Mouse (Mus musculus): ENCODE measurements around the gene Hint2.

The Hint2 gene

DNA sequence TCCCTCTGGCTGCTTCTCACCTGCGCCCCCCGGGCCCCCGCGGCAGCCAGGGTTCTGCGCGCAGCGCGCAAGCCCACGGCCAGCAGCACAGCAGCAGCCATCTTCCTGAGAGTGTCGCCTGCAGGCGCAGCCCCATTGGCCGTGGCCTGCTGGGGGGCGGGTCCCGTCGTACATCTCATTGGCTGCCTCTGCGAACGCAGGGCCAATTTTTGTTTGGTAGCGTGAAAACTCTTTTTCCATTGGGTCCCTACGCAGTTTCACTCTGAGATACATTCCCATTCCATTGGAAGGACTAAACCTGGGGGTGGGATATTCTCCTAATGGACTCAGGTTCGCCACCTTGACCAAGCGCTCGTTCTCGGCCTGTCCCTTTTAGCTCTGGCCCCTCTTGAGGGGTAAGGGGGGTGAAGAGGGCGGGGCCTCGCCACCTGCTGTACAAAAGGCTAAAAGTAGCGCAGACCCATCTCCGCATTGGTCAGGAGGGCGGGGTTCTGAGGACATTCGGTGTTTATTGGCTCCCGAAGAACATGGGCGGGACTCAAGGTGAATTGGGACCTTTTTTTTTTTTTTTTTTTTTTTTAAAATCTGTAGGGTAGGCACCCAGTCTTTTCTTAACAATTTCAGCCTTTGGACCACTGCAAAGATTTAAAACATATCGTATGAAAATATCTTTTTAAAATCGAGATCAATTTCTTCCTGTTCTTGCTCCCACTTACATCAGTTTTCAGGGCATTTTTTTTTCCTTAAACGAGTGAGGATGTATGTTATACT, at the start of gene Hint2:
Hint2 (minus strand) TSS at position 128 of the 771 bp plus-strand sequence.
- DNase-seq (ENCODE audit: low read depth, low spot score): peak; percentile 96

DNA sequence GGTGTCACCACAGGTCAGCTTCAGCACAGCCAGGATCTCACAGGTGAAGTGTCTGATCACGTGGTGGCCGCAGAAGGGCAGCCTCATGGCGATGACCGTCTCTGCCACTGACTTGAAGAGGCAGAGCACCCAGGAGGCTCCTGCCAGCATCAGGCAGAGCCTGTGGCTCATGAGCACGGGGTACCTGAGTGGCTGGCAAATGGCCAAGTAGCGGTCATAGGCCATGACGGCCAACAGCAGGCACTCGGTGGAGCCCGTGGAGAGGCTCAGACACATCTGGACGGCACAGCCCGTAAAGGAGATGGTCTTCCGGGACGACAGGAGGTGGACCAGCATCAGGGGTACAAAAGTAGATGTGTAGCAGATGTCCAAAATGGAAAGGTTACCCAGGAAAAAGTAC, 49.7 kb upstream of the Hint2 start:
- no peak for DNase-seq (ENCODE audit: low read depth, low spot score)

DNA sequence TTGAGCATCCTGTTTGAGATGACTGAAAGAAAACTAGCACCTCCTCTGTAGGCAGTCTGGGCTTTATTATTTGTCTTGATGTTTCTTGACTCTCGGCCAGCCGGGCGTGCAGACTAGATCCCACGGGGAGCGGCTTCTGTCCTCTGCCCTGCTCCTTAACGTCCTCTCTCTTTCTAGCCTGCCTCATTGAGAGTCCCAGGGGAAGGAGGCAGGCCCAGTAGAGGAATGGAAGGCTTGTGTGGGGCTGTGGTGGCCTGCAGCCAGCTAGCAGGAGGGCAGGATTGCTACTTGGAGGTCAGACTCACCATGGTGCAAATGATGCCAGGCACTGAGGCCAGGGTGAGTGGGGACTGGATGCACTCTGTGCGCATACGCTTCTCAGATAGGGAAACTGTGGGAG, 47.6 kb upstream of the Hint2 start:
- no peak for DNase-seq (ENCODE audit: low read depth, low spot score)

DNA sequence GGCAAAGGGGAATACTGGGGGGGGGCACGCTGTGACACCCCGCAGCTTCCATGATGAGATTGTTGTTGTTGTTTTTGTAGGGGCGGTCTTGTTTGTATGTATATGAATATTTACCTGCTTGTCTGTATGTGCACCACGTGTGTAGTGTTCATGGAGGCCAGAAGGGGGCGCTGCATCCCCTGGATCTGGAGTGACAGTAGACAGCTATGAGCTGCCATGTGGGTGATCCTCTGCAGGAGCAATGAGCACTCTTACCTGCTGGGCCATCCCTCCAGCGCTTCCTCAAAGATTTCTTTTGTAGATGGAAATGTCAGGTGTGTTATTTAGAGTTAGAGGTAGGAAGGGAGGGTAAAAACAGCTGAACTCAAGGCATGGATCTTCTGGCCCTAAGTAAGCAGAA, 47.2 kb upstream of the Hint2 start:
- peak; percentile 21 for DNase-seq (ENCODE audit: low read depth, low spot score)

DNA sequence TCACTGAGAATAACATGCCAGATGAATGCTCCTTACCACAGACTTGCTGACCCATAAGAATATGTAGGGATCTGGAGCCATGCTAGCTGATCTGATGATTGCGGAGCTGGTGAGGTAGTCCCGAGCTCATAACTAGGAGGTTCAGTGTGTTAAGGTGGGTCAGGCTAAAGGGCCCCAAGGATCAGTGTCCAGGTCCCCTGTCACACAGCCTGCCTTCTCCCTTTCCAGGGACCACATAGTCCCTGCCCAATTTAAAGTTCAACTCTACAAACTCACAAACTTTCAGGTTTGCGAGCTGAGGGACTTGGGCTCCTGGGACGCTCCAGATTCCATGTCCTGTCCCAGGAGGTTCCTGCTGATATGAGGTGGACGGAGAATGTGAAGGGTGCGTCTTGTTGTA, 44.4 kb upstream of the Hint2 start, which contains the start of gene Olfr70:
Olfr70 (minus strand) TSS at position 101 of the 400 bp plus-strand sequence.
- DNase-seq (ENCODE audit: low read depth, low spot score): no peak

DNA sequence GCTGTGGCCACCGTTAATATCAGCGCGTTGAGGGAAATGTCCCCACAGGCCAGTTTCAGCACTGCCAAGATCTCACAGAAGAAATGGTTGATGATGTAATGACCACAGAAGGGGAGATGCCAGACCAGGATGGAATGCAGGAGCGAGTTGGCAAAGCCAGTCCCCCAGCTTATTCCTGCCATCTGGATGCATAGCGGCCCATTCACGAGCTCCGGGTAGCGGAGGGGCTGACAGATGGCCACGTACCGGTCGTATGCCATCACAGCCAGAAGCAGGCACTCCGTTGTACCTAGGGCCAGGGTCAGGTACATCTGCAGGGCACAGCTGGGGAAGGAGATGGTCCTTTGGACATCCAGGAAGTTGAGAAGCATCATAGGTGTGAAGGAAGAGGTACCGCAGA, 40.3 kb upstream of the Hint2 start:
- DNase-seq (ENCODE audit: low read depth, low spot score): no peak

DNA sequence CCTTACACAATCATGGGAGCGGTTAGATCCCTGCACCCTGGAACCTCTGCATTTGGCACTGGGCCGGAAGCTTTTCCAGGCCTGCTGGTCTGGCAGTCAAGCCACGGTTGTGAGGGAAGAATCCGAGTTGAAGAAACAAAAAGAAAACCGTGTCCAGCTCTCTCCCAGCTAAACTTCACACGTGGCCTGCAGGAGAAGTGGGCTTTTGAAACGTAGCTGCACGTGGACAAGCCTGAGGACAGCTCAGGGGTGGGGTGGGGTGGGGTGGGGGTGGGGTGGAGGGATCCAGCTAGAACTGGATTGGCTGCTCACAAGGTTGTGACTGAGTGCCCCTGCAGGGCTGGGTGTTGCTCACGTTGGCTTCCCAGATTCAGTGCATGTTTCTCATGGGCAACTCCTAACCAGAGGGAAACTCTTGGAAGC, 39.0 kb upstream of the Hint2 start:
- no peak for DNase-seq (ENCODE audit: low read depth, low spot score)

DNA sequence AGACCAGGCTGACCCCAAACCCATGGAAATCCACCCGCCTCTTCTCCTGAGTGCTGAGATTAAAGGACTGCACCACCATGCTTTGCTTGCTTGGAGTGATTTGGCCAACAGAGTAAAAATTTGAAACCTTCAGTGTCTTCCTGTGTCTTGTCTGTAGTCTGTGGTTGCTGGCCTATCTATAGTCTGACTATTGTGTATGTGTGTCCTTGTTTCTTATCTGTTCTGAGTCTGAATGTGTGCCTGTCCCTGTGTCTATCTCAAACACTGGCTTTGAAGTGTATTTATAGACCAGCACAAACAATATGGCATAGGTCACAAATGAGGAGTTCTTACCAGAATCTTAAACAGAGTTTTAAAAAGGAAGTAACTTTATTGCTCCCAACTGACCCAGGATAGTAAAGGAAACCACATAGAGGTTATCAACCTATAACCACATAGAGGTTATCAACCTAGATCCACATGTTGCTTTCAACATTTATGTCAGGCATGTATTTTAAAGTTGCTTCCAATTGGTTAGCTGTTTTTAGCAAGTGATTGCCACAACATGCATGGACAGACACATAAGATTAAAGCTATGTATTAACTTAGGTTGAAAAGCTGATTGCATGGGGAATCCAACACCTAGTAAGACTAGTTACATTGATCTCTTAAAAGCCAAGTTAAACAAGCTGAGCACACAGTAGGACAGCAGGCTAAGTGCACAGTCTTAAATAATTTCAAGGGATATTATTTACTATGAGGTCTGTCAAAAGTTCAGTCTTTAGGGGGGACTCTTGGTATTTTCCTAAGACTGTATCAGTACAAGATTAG, 38.4 kb upstream of the Hint2 start:
- DNase-seq (ENCODE audit: low read depth, low spot score): no peak

DNA sequence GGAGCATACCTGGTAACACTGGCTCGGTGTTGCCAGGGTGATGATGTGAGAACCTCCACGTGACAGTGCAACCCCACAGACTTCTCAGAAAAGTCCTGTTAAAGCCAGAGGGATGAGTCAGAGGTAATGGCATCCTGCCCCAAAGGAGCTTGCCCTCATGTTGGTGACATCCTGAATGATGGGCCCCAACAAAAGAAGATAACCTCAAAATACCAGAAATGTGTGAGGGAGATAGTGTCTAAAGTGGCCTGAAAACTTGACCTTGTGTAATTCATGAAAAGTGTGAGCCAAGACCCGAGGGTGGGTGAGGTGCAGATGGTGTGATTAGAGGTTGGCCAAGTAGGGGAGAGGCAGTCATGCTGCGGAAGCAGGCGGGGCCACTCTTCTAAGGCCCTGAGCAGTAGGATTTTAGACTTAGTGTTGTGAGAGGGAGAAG, 37.6 kb upstream of the Hint2 start:
- DNase-seq (ENCODE audit: low read depth, low spot score): no peak

DNA sequence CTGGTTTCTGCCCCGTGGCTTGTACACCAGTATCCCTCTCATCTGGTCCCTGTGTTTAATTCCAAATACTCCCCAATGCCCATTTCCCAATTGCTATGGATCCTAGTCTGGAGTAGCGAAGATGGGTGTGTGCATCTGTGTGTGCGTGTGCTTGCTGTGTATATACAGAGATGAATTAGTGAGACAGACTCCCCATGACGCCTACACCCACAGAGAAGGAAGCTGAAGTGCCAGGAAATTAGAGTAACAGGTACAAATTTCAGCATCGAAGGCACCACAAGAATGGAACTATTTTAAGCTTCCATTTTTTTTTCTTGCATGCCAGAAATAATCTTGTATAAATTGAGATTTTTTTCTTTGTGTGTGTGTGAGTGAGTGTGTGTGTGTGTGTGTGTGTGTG, 34.8 kb upstream of the Hint2 start:
- no peak for DNase-seq (ENCODE audit: low read depth, low spot score)

DNA sequence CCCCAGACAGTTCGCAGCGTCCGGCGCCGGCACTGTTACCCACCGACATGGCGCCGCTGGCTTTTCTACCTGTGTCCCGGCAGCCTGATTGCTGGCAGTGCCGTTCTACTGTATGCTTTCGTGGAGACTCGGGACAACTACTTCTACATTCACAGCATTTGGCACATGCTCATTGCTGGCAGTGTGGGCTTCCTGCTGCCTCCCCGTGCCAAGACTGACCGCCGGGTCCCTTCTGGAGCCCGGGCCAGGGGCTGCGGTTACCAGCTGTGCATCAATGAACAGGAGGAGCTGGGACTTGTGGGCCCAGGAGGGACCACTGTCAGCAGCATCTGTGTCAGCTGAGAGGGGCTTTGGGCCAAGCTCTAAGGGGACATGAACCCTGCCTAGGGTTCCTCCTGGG, 33.8 kb upstream of the Hint2 start:
- no peak for DNase-seq (ENCODE audit: low read depth, low spot score)

DNA sequence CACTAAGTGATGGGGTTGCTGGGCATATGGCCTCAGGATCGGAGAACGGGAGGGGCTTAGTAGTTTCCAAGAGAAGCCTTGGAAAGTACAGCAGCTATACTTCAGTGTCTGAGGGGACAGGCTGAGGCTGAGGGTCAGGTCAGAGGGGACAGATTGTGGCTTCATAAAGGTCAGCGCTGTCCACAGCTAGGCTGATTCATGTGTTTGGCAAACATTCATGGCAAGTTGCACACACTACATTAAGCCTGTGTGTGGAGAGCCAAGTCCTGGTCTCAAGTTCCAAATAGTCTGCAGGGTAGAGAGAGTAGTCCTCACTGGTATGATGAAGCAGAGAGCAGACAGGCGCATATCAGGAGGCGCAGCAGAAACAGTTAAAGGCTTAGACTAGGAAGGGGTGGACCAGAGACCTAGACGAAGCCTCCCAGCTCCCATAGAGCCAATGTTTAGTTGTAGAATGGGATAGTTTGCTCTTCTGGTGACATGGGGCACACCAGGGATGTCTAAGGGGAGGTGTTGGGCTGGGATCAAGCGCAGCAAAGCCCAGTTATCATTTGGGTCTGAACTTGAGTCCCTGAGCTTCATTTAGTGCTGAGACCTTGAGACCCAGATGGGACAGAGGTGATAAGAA, 23.3 kb upstream of the Hint2 start:
- DNase-seq (ENCODE audit: low read depth, low spot score): no peak

DNA sequence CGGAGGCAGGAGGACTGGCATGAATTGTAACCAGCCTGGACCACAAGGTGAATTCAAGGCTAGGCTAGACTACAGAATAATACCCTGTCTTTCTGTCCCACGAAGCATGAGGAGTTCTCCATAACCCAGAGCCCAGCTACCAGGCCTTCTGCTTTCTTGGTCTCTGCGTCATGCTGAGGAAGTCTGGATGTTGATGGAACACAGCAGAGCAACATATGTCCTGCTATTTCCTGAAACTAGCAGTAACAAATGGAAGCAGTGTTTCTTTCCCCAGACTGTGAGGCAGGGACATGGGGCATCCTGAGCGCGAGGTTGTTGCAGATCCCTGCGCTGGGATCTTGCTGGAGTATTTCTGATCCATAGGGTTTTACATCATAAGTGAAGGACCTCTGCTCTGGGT, 22.3 kb upstream of the Hint2 start:
- no peak for DNase-seq (ENCODE audit: low read depth, low spot score)

DNA sequence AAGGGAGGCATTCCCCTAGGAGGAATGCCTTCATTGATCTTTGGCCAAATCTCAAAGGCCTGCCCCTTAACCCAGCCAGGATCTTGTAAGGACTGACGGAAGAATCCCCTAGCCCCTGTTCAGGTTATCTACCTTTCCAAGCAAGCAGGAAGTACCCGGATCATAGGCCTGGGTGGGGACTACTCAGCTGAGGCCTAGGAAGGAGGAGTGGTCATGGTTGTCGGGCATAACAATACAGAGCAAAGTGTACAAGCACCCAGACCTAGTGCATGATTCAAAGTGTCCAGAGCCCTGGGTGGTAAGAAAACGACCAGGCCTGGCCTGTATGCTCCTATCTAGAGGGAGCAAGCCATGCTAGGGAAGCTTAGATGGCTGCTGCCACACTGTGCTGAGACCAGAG, 19.3 kb upstream of the Hint2 start:
- DNase-seq (ENCODE audit: low read depth, low spot score): no peak

DNA sequence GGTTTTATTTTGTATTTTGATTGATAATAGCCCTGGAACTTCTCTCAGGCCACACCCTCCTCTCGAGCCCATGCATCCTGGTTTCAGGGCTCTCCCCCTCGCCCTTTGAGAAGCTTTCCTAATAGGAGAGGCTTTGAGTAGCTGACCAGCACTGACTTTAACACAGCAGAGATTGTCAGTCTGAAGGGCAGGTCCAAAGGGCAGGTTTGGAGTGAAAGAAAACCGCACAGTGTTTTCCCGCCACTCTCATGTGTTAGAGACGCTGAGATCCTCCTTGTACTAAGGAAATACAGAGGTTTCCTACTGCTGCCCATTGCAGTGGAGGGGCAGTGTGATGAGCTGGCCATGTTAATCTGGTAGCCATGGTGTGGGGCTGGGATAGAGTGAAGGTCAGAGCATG, 18.7 kb upstream of the Hint2 start:
- no peak for DNase-seq (ENCODE audit: low read depth, low spot score)

DNA sequence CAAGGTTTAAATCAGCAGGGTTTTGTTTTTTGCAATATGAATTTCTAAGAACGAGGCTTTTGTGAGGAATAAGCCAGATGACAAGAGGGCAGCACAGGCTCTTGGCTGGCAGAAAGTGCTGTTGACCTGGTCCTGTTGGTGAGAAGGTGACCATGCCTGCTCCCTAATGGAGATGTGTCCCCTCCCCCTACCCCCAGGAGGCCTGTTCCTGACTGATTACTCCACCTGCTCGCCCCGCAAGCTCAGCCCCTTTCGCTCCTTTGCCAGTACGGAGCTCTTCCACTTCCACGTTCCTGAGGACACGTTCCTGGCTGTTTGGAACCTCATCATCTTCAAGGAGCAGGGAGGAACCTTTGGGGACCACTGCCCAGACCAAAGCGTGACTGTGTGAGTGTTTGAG, 17.4 kb upstream of the Hint2 start:
- no peak for DNase-seq (ENCODE audit: low read depth, low spot score)

DNA sequence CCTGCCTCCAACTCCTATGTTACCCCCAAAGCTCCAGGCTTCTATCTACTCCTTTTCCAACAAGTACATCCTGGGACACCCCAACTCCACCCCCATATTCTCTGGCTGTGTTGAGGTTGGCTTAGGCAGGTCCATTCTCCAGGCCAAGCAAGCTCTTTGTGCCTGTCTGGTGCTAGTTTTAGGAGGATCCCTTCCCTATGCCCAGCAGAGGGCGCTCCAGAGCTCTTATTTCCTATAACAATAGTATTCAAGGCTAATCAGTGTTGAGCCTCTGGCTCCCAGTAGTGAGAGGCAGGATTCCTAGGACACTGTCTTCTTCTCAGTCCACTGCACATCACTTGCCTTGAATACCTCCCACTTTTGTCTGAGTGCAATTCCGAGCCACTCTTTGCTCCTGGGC, 15.8 kb upstream of the Hint2 start:
- peak; percentile 89 for DNase-seq (ENCODE audit: low read depth, low spot score)

DNA sequence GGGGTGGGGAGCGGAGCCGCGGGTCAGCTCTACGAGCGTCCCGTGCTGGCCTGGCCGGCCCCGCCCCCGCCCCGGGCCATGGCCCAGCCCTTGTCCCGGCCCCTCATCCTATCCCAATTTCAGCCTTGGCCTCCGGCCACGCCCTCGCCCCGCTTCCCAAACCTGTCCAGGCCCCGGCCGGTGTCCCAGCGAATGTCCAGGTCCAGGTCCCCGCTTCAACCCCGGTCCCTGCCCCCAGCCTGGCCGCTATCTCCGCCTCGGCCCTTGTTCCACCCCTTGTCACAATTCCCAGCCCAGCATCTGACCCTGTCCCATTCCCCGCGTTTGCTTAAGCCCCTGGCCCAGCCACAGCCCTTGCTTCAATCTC, 13.1 kb upstream of the Hint2 start:
- no peak for DNase-seq (ENCODE audit: low read depth, low spot score)

DNA sequence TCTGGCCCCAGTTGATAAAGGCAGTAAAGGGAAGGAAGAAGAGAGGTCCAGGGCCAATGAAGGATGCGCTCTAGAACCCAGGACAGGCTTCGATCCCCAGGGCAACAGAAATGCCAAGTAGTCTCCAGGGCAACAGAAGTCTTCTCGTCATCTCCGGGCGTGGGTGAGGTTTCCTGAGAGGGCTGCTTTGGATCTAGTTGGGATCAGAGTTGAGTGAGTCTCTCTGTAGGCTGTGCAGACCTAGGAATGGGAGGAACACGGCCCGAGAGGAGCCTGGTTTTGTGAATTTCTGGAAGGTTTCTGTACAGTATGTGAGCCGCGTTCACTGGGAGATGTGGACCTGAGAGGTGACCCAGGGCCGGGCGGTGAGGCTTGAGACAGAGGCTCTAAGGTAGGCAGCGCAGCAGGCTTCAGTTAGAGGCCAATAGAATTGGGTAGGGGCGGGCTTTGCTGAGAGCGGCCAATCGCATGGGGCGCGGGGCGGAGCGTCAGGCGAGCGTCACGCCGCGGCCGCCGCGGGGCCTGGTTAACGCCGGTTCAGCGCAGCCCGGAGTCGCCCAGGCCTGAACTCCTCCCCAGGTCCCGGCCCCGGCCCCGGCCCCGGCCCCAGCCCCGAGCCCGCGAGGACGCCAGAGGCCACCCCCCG, 12.6 kb upstream of the Hint2 start, which contains the start of the genes Tmem8b and Fam221b:
Tmem8b (plus strand) TSS at position 190 of the 646 bp plus-strand sequence.
Fam221b (minus strand) TSS at position 364 of the 646 bp plus-strand sequence.
- DNase-seq (ENCODE audit: low read depth, low spot score): peak; percentile 93

DNA sequence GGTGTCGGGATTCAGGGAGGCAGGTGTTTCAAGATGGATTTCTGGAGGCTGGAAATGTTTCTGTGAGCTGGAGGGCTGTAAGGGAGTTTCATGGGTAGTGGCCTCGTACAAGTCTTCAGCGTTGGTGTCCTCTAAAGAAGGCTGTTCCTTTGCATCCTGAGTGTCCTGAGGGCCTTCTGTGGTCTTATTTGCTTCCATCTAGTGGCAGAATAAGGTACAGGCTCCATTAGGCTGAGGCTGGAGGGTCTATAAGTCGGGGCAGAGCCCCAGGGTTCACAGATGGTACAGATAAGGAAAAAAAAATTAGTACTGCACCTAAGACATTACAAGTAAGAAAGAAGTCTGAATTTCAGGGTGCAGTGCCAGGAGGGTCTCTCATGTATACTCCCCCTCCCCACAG, 10.1 kb upstream of the Hint2 start:
- peak; percentile 43 for DNase-seq (ENCODE audit: low read depth, low spot score)

DNA sequence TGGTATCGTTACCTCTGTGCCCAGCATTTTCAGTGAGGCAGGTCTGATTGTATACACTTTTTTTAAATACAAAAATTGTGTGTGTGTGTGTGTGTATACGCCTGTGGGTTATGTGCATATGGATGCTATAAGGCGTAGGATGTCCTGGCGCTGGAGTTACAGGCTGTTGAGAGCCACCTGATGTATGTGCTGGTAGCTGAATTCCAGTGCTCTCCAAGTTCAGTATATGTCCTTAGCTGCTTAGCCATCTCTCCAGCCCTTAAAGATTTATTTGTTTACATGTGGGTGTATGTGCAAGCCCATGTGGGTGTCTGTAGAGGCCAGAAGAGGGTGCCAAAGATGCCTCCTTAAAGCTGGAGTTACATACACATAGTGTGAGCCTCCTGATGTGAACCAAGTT, 880 bp upstream of the Hint2 start:
- peak; percentile 23 for DNase-seq (ENCODE audit: low read depth, low spot score)

Data from CD4-positive, CD25-positive, alpha-beta regulatory T cell, adult 2 months (primary cell).